Mouse (Mus musculus) cerebellum, adult 2 months (tissue): ENCODE results near the gene Reps1. TPM values are rescaled to one million over a fixed set of nuclear protein-coding genes. Genes with fewer than 3 reads are reported as not detected.

Source experiments
- DNase-seq, 2 experiments: peaks; one replicate each; pipeline ENCODE4 v3.0.0; 2021
- H3K27ac ChIP-seq: fragments of 200-500 bp; 2 replicates; pipeline ENCODE4 v1.5.1; 2012; ENCODE audit warnings: low read length, control low read depth, inconsistent platforms; ENCODE audit not compliant: insufficient read depth
- H3K27me3 ChIP-seq: fragments of 200-500 bp; 2 replicates; pipeline ENCODE4 v1.6.1; 2012; ENCODE audit warnings: inconsistent platforms, mild to moderate bottlenecking, low read length, moderate library complexity; ENCODE audit not compliant: control insufficient read depth, insufficient read depth
- H3K4me1 ChIP-seq: fragments of 200-500 bp; 2 replicates; pipeline ENCODE4 v1.6.1; 2011; ENCODE audit warnings: low read length; ENCODE audit not compliant: control insufficient read depth, insufficient read depth
- H3K4me3 ChIP-seq: fragments of 200-500 bp; replicated peaks from 2 replicates; pipeline ENCODE3; 2011; ENCODE audit warnings: mild to moderate bottlenecking, low read depth, low read length, control low read depth; ENCODE audit not compliant: insufficient read depth
- CTCF ChIP-seq: fragments of 200-500 bp; IDR thresholded peaks from 2 replicates; pipeline ENCODE4 v1.5.1; 2011; ENCODE audit warnings: low read depth, mild to moderate bottlenecking, control low read depth, low read length, moderate library complexity, borderline replicate concordance; ENCODE audit not compliant: insufficient read depth
- POLR2A ChIP-seq: fragments of 200-500 bp; IDR thresholded peaks from 2 replicates; pipeline ENCODE4 v1.6.1; 2011; ENCODE audit warnings: low read length, control low read depth, borderline replicate concordance; ENCODE audit not compliant: insufficient read depth
- WGBS: fragments of 180-500 bp; shearing (Covaris S2); methylation state at CpG from one replicate; pipeline ENCODE4 v1.1.7; 2018; 5-methylcytosine and 5-hydroxymethylcytosine counted together
- polyA plus RNA-seq: library from polyadenylated mRNA; depleted of rRNA; stranded (reverse); fragments of >200 nt; gene quantifications from 2 replicates; pipeline ENCODE4 v1.2.3, GENCODE M21; 2012

Gene Reps1
- polyA plus RNA-seq, 1 experiment = 113 TPM

- DNase-seq = no peak
- 84% methylated on average over 6 of the region's 6 CpGs for WGBS
- Histone ChIP-seq H3K4me3 (no peak overlapping the region), H3K27me3 (no peaks in the 10 kb centered on the region), H3K4me1 (peaks cover 5% of the 10 kb centered on the region; the same call in 1 of the 2 replicates), H3K27ac (no peak overlapping the region)
- TF ChIP-seq CTCF = no peak
- no peak for TF ChIP-seq POLR2A
These were observed 20.2 kb downstream of the Reps1 start for GRCm38 (mm10) chr10:18075845-18076244.

- no peak for TF ChIP-seq POLR2A
- TF ChIP-seq CTCF = no peak
- peaks cover 5% of the 10 kb centered on the region; the same call in 1 of the 2 replicates for H3K4me1 ChIP-seq
- H3K27ac ChIP-seq = no peak overlapping the region
- no peak for DNase-seq
- no peaks in the 10 kb centered on the region for H3K27me3 ChIP-seq
- H3K4me3 ChIP-seq = no peak overlapping the region
- 87% methylated on average over 1 of the region's 1 CpGs for WGBS
These were observed 25.9 kb downstream of the Reps1 start for GRCm38 (mm10) chr10:18081536-18081935.

GRCm38 (mm10) chr10:18082772-18083171 is 27.1 kb downstream of the Reps1 start:
- Histone ChIP-seq H3K4me3 (no peak overlapping the region), H3K27me3 (no peaks in the 10 kb centered on the region), H3K27ac (no peak overlapping the region), H3K4me1 (no peaks in the 10 kb centered on the region; the same call in 1 of the 2 replicates)
- TF ChIP-seq CTCF = no peak
- no peak for TF ChIP-seq POLR2A
- WGBS = 93% methylated on average over 6 of the region's 6 CpGs
- DNase-seq = no peak

- H3K27ac ChIP-seq = no peak overlapping the region
- no peak overlapping the region for H3K4me3 ChIP-seq
- no peaks in the 10 kb centered on the region for H3K27me3 ChIP-seq
- no peak for TF ChIP-seq POLR2A
- TF ChIP-seq CTCF = no peak
- DNase-seq = no peak
- no peaks in the 10 kb centered on the region for H3K4me1 ChIP-seq
These were observed 35.0 kb downstream of the Reps1 start for GRCm38 (mm10) chr10:18090691-18091090.

GRCm38 (mm10) chr10:18102166-18102565 is 46.5 kb downstream of the Reps1 start:
- no peaks in the 10 kb centered on the region for H3K27me3 ChIP-seq
- H3K4me3 ChIP-seq = no peak overlapping the region
- no peak for DNase-seq
- no peak for TF ChIP-seq POLR2A
- TF ChIP-seq CTCF = no peak
- 22% methylated on average over 5 of the region's 5 CpGs for WGBS
- H3K27ac ChIP-seq = no peak overlapping the region; the same call in 1 of the 2 replicates
- H3K4me1 ChIP-seq = peaks cover 5% of the 10 kb centered on the region

- Histone ChIP-seq H3K4me1 (peaks cover under 1% of the 10 kb centered on the region; the same call in 1 of the 2 replicates), H3K4me3 (no peak overlapping the region), H3K27ac (no peak overlapping the region), H3K27me3 (no peaks in the 10 kb centered on the region; the same call in 1 of the 2 replicates)
- DNase-seq = no peak
- no peak for TF ChIP-seq POLR2A
- TF ChIP-seq CTCF = peak; percentile 31; the same call in 1 of the 2 replicates
- WGBS = 58% methylated on average over 5 of the region's 5 CpGs
These were observed 51.8 kb downstream of the Reps1 start for GRCm38 (mm10) chr10:18107471-18107870.

DNA sequence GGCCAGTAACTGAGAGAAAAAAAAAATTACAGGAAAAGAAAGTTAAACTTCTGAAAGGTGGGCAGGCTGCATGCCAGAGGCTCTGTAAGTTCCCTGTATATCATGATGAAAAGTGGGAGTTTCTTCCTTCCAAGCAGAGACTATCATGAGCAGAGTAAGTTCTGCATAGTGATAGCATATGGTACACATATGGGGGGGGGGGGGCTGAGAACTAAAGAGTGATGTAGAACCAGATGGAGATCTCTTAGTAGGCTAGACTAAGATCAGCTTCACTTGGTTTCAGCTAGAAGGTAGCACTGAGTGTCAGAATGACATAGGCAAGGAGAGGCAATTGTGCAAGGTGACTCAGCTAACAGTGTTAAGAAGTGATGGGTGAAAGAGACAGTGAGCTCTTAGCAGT is 55.3 kb downstream of the Reps1 start:
- H3K27ac ChIP-seq = no peak overlapping the region
- TF ChIP-seq CTCF = no peak
- no peak for TF ChIP-seq POLR2A
- H3K27me3 ChIP-seq = no peaks in the 10 kb centered on the region; the same call in 1 of the 2 replicates
- DNase-seq = no peak
- no peak overlapping the region for H3K4me3 ChIP-seq
- no peaks in the 10 kb centered on the region for H3K4me1 ChIP-seq

- 87% methylated on average over 10 of the region's 10 CpGs for WGBS
- DNase-seq = no peak
- Histone ChIP-seq H3K4me3 (no peak overlapping the region), H3K27ac (no peak overlapping the region), H3K27me3 (no peaks in the 10 kb centered on the region), H3K4me1 (no peaks in the 10 kb centered on the region)
- TF ChIP-seq CTCF (no peak), POLR2A (no peak)
These were observed 57.9 kb downstream of the Reps1 start for GRCm38 (mm10) chr10:18113473-18114093.

GRCm38 (mm10) chr10:18118336-18118735 is 62.7 kb downstream of the Reps1 start:
- no peak overlapping the region for H3K4me3 ChIP-seq
- TF ChIP-seq CTCF = no peak
- TF ChIP-seq POLR2A = no peak
- no peaks in the 10 kb centered on the region for H3K27me3 ChIP-seq
- H3K4me1 ChIP-seq = no peaks in the 10 kb centered on the region
- H3K27ac ChIP-seq = no peak overlapping the region
- 74% methylated on average over 8 of the region's 8 CpGs for WGBS
- no peak for DNase-seq
